Mouse (Mus musculus) kidney, embryonic 15.5 days (tissue): Measurements from ENCODE around the gene Crb3. TPM values are rescaled to one million over a fixed set of nuclear protein-coding genes. Genes with fewer than 3 reads are reported as not detected.

Source experiments
- ATAC-seq: fragments of 200-750 bp; cut with Nextera tagmentation; replicated peaks from 2 replicates; pipeline ENCODE4 v1.8.0; 2017; ENCODE audit warnings: moderate TSS enrichment; ENCODE audit not compliant: low FRiP score
- H3K27ac ChIP-seq: fragments of 300-500 bp; sonication (generic); 2 replicates; pipeline ENCODE4 v1.5.1; 2015; ENCODE audit warnings: mild to moderate bottlenecking, inconsistent platforms
- H3K27me3 ChIP-seq: fragments of 300-500 bp; sonication (generic); 2 replicates; pipeline ENCODE4 v1.6.1; 2015; ENCODE audit warnings: inconsistent platforms
- H3K36me3 ChIP-seq: fragments of 300-500 bp; sonication (generic); 2 replicates; pipeline ENCODE4 v1.6.1; 2015; ENCODE audit warnings: inconsistent platforms
- H3K4me1 ChIP-seq: fragments of 300-500 bp; sonication (generic); 2 replicates; pipeline ENCODE4 v1.6.1; 2015; ENCODE audit warnings: inconsistent platforms
- H3K4me2 ChIP-seq: fragments of 300-500 bp; sonication (generic); 2 replicates; pipeline ENCODE4 v1.6.1; 2015; ENCODE audit warnings: moderate library complexity, mild to moderate bottlenecking, inconsistent platforms
- H3K4me3 ChIP-seq: fragments of 300-500 bp; sonication (generic); replicated peaks from 2 replicates; pipeline ENCODE4 v1.5.1; 2015; ENCODE audit warnings: mild to moderate bottlenecking, inconsistent platforms
- H3K9ac ChIP-seq: fragments of 300-500 bp; sonication (generic); 2 replicates; pipeline ENCODE4 v1.6.1; 2015; ENCODE audit warnings: mild to moderate bottlenecking, inconsistent platforms
- H3K9me3 ChIP-seq: fragments of 300-500 bp; sonication (generic); replicated peaks from 2 replicates; pipeline ENCODE4 v1.6.1; 2016; ENCODE audit warnings: inconsistent platforms
- WGBS: fragments of 180-500 bp; shearing (Covaris S2); methylation state at CpG from one replicate; pipeline ENCODE4 v1.1.7; 2015; ENCODE audit warnings: mixed read lengths; 5-methylcytosine and 5-hydroxymethylcytosine counted together
- polyA plus RNA-seq: library from polyadenylated mRNA; unstranded; fragments of >200 nt; fragmentation: Nextera tagmentation; extraction: Ambion mirVana; gene quantifications from 2 replicates; pipeline ENCODE4 v1.2.1, GENCODE M21; 2015

The Crb3 gene
- polyA plus RNA-seq, 1 experiment from 2014 or later, result 49.9 TPM

GRCm38 (mm10) chr17:57094222-57094621 lies 35.3 kb downstream of the Crb3 start:
- no peak overlapping the region for H3K4me3 ChIP-seq
- no peak overlapping the region for H3K4me2 ChIP-seq
- WGBS, result 88% methylated on average over 3 of the region's 3 CpGs
- no peak for ATAC-seq
- no peaks in the 10 kb centered on the region for H3K9me3 ChIP-seq
- no peak overlapping the region for H3K9ac ChIP-seq
- 0 out of 2 replicates have a peak, but pooled peaks cover 2% of the 10 kb centered on the region for H3K27me3 ChIP-seq
- H3K4me1 ChIP-seq, result peaks cover 14% of the 10 kb centered on the region
- no peaks in the 10 kb centered on the region for H3K36me3 ChIP-seq
- no peak overlapping the region for H3K27ac ChIP-seq

DNA sequence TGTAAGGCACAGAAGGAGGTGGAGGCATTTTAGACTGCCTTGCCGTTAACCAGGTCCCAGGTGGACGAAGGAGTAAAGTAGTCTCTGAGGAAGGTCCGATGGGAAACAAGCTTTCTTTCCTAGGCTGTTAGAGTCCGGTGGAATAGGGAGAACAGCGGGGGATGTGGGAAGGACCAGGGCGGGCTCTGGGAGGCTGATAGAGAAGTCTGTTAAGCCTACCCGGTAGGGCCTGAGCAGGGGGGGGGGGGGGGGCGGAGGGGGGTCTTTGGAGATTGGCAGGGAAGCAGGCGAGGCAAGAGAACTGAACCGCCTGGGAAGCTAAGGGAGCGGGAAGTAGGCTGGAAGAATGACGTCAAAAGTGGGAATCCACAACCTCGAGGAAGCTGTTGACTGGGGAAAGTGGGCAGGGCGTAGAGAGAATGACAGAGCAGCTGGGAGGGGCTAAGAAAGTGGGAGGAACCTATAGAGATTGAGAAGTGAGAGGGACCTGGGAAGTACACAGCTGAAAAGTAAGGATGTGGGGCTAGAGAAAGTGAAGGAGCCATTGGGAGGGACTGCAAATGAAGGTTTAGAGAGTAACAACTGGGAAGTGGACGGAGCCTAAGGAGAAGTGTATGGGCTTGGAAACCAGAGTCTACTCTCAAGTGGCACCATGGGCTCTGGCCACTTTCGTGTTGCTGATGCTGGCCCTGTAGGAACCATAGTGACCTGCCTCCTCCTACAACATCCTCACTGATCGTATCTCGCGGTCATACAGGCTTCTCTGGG lies 37.1 kb downstream of the Crb3 start:
- 3% methylated on average over 18 of the region's 19 CpGs for WGBS
- peak; percentile 90 for ATAC-seq

GRCm38 (mm10) chr17:57096623-57096920 lies 37.7 kb downstream of the Crb3 start:
- no peaks in the 10 kb centered on the region for H3K9me3 ChIP-seq
- H3K27ac ChIP-seq, result no peak overlapping the region
- ATAC-seq, result peak; percentile 85
- H3K36me3 ChIP-seq, result no peaks in the 10 kb centered on the region
- no peak overlapping the region for H3K9ac ChIP-seq
- WGBS, result under 1% methylated on average over 11 of the region's 11 CpGs
- H3K4me2 ChIP-seq, result peak overlapping the region; percentile 61
- peak overlapping the region; percentile 27 for H3K4me3 ChIP-seq
- H3K27me3 ChIP-seq, result no peaks in the 10 kb centered on the region
- H3K4me1 ChIP-seq, result peaks cover 14% of the 10 kb centered on the region

More for the DNA sequence above, 37.1 kb downstream of the Crb3 start:
- no peaks in the 10 kb centered on the region for H3K27me3 ChIP-seq
- peak overlapping the region; percentile 61 for H3K4me2 ChIP-seq
- no peak overlapping the region for H3K27ac ChIP-seq
- peak overlapping the region; percentile 27 for H3K4me3 ChIP-seq
- no peaks in the 10 kb centered on the region for H3K36me3 ChIP-seq
- no peaks in the 10 kb centered on the region for H3K9me3 ChIP-seq
- peaks cover 14% of the 10 kb centered on the region for H3K4me1 ChIP-seq
- H3K9ac ChIP-seq, result no peak overlapping the region

GRCm38 (mm10) chr17:57098321-57098720 lies 39.4 kb downstream of the Crb3 start:
- H3K4me3 ChIP-seq, result no peak overlapping the region
- WGBS, result 83% methylated on average over 5 of the region's 5 CpGs

GRCm38 (mm10) chr17:57099629-57100325 lies 40.9 kb downstream of the Crb3 start:
- no peak overlapping the region for H3K4me3 ChIP-seq
- no peak overlapping the region for H3K27ac ChIP-seq
- no peaks in the 10 kb centered on the region for H3K9me3 ChIP-seq
- no peak for ATAC-seq
- 0 out of 2 replicates have a peak overlapping the region, but pooled peaks have one; percentile 17 for H3K4me2 ChIP-seq
- WGBS, result 16% methylated on average over 10 of the region's 10 CpGs
- no peak overlapping the region for H3K9ac ChIP-seq
- no peaks in the 10 kb centered on the region for H3K36me3 ChIP-seq
- no peaks in the 10 kb centered on the region for H3K27me3 ChIP-seq
- peaks cover 27% of the 10 kb centered on the region for H3K4me1 ChIP-seq

More at GRCm38 (mm10) chr17:57098321-57098720, 39.4 kb downstream of the Crb3 start:
- Histone ChIP-seq H3K27me3 (no peaks in the 10 kb centered on the region), H3K4me1 (peaks cover 14% of the 10 kb centered on the region), H3K36me3 (no peaks in the 10 kb centered on the region), H3K4me2 (no peak overlapping the region), H3K9ac (no peak overlapping the region), H3K9me3 (no peaks in the 10 kb centered on the region), H3K27ac (no peak overlapping the region)
- ATAC-seq, result no peak

DNA sequence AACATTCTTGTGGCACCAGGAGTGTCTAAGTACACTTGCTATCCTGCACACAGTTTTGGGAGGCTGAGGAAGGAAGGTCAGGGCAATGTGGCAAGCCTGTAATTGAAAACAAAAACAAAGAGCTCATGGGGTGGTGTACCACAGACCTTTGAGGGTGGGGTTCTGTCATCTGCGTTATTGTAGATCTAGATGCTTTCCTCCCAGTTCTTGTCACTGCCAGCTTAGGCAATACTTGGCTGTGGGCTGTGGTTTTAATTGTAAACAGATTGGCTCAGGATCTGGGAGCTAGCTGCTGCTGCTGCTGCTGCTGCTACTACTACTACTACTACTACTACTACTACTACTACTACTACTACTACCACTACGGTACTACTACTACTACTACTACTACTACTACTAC lies 43.4 kb downstream of the Crb3 start:
- no peak overlapping the region for H3K9ac ChIP-seq
- WGBS, result 70% methylated on average over 2 of the region's 2 CpGs
- no peaks in the 10 kb centered on the region for H3K36me3 ChIP-seq
- H3K4me3 ChIP-seq, result no peak overlapping the region
- H3K4me1 ChIP-seq, result peaks cover 28% of the 10 kb centered on the region
- ATAC-seq, result no peak
- no peaks in the 10 kb centered on the region for H3K9me3 ChIP-seq
- no peak overlapping the region for H3K4me2 ChIP-seq
- no peak overlapping the region for H3K27ac ChIP-seq
- H3K27me3 ChIP-seq, result no peaks in the 10 kb centered on the region

- Histone ChIP-seq H3K27ac (peak overlapping the region; percentile 67; the same call in 1 of the 2 replicates), H3K4me1 (peaks cover 29% of the 10 kb centered on the region), H3K27me3 (no peaks in the 10 kb centered on the region), H3K9me3 (no peaks in the 10 kb centered on the region), H3K4me3 (peak overlapping the region; percentile 64), H3K4me2 (peak overlapping the region; percentile 86), H3K36me3 (no peaks in the 10 kb centered on the region), H3K9ac (peak overlapping the region; percentile 70; the same call in 1 of the 2 replicates)
- ATAC-seq, result peak; percentile 2; the same call in 1 of the 2 replicates
- 44% methylated on average over 4 of the region's 4 CpGs for WGBS
These were observed 45.6 kb downstream of the Crb3 start for GRCm38 (mm10) chr17:57104496-57104895.

DNA sequence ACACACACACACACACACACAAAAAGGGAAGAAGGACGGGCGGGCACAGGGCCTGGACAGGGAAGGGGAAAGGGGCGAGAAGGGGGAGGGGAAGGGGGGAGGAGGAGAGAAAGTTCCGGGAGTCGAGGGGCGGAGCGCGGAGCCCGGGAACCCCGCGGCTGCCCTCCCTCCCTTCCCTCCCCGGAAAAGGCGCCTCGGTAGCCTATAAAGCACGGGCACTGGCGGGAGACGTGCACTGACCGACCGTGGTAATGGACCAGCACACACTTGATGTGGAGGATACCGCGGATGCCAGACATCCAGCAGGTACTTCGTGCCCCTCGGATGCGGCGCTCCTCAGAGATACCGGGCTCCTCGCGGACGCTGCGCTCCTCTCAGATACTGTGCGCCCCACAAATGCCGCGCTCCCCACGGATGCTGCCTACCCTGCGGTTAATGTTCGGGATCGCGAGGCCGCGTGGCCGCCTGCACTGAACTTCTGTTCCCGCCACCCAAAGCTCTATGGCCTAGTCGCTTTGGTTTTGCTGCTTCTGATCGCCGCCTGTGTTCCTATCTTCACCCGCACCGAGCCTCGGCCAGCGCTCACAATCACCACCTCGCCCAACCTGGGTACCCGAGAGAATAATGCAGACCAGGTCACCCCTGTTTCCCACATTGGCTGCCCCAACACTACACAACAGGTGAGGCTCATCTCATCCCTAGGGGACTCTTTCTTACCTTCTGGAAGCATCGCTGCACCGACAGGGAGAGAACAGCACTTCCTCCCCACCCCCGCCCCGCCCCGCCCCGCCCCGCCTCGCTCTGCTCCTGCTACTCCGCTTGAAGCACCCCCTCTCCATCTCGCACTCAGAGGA lies 46.5 kb downstream of the Crb3 start, which contains the start of gene Tnfsf9:
Gene Tnfsf9 (plus strand): TSS at position 145 of the 854 bp plus-strand sequence.
- peak within 1 kb of the TSS; percentile 86 for H3K4me2 ChIP-seq
- no peaks in the 10 kb centered on the region for H3K27me3 ChIP-seq
- peaks cover 29% of the 10 kb centered on the region for H3K4me1 ChIP-seq
- peak; percentile 90 for ATAC-seq
- no peaks in the 10 kb centered on the region for H3K9me3 ChIP-seq
- peak within 1 kb of the TSS; percentile 82 for H3K27ac ChIP-seq
- peak within 1 kb of the TSS; percentile 64 for H3K4me3 ChIP-seq
- under 1% methylated on average over 55 of the region's 61 CpGs for WGBS
- H3K36me3 ChIP-seq, result no peaks in the 10 kb centered on the region
- H3K9ac ChIP-seq, result peak within 1 kb of the TSS; percentile 70

DNA sequence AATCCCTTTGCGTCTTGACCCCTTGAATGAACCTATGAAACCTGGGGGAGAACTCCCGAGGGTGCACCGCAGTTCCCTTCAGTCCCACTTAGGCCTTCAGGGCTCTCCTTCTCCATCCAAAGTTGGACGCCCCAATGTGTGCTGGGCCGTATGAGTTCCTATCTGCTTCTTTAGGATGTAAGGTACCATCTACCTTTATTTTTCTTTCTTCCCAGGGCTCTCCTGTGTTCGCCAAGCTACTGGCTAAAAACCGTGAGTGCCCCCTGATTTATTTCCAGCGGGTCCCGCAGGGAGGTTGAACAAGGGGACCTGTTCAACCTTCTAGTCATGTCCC lies 47.1 kb downstream of the Crb3 start:
- H3K27ac ChIP-seq, result no peak overlapping the region
- H3K27me3 ChIP-seq, result no peaks in the 10 kb centered on the region
- ATAC-seq, result no peak
- peaks cover 29% of the 10 kb centered on the region for H3K4me1 ChIP-seq
- WGBS, result 8% methylated on average over 9 of the region's 9 CpGs
- H3K4me3 ChIP-seq, result peak overlapping the region; percentile 64
- no peaks in the 10 kb centered on the region for H3K9me3 ChIP-seq
- peak overlapping the region; percentile 86 for H3K4me2 ChIP-seq
- H3K9ac ChIP-seq, result peak overlapping the region; percentile 70; the same call in 1 of the 2 replicates
- no peaks in the 10 kb centered on the region for H3K36me3 ChIP-seq

GRCm38 (mm10) chr17:57107064-57107463 lies 48.2 kb downstream of the Crb3 start:
- H3K9ac ChIP-seq, result no peak overlapping the region
- no peaks in the 10 kb centered on the region for H3K36me3 ChIP-seq
- no peak for ATAC-seq
- peaks cover 29% of the 10 kb centered on the region for H3K4me1 ChIP-seq
- whole genome bisulfite sequencing, result 94% methylated on average over 5 of the region's 5 CpGs
- no peaks in the 10 kb centered on the region for H3K27me3 ChIP-seq
- no peak overlapping the region; the same call in 1 of the 2 replicates for H3K4me3 ChIP-seq
- no peak overlapping the region for H3K27ac ChIP-seq
- H3K4me2 ChIP-seq, result 0 out of 2 replicates have a peak overlapping the region, but pooled peaks have one; percentile 3
- H3K9me3 ChIP-seq, result no peaks in the 10 kb centered on the region

GRCm38 (mm10) chr17:57108040-57108665 lies 49.2 kb downstream of the Crb3 start:
- Histone ChIP-seq H3K4me2 (no peak overlapping the region), H3K4me3 (no peak overlapping the region), H3K36me3 (no peaks in the 10 kb centered on the region), H3K4me1 (peaks cover 29% of the 10 kb centered on the region), H3K27me3 (no peaks in the 10 kb centered on the region), H3K9ac (no peak overlapping the region), H3K9me3 (no peaks in the 10 kb centered on the region), H3K27ac (no peak overlapping the region)
- WGBS, result 77% methylated on average over 7 of the region's 7 CpGs
- ATAC-seq, result no peak
